Mouse (Mus musculus) liver, embryonic 11.5 days (tissue): Measurements from ENCODE around the gene Slc16a5. TPM values are rescaled to one million over a fixed set of nuclear protein-coding genes. Genes with fewer than 3 reads are reported as not detected.

Experiments used
- ATAC-seq: fragments of 200-750 bp; cut with Nextera tagmentation; replicated peaks from 2 replicates; pipeline ENCODE4 v1.8.0; 2017; ENCODE audit warnings: moderate number of reproducible peaks, mild to moderate bottlenecking, moderate TSS enrichment, moderate library complexity; ENCODE audit not compliant: low FRiP score
- DNase-seq: peaks from one replicate; pipeline ENCODE4 v3.0.0-alpha.2; 2017; ENCODE audit warnings: low spot score
- H3K27ac ChIP-seq: fragments of 300-500 bp; sonication (generic); 2 replicates; pipeline ENCODE4 v1.5.1; 2014; ENCODE audit warnings: mild to moderate bottlenecking, low read depth, low read length, control low read depth
- H3K27me3 ChIP-seq: fragments of 300-500 bp; sonication (generic); replicated peaks from 2 replicates; pipeline ENCODE4 v1.6.1; 2014; ENCODE audit warnings: low read length, mixed read lengths; ENCODE audit not compliant: control insufficient read depth, insufficient read depth
- H3K36me3 ChIP-seq: fragments of 300-500 bp; sonication (generic); 2 replicates; pipeline ENCODE4 v1.6.1; 2014; ENCODE audit warnings: mild to moderate bottlenecking, low read length, moderate library complexity, mixed read lengths; ENCODE audit not compliant: control insufficient read depth, insufficient read depth
- H3K4me1 ChIP-seq: fragments of 300-500 bp; sonication (generic); replicated peaks from 2 replicates; pipeline ENCODE4 v1.6.1; 2014; ENCODE audit warnings: low read length, mixed read lengths; ENCODE audit not compliant: control insufficient read depth, insufficient read depth
- H3K4me2 ChIP-seq: fragments of 300-500 bp; sonication (generic); 2 replicates; pipeline ENCODE4 v1.6.1; 2014; ENCODE audit warnings: mild to moderate bottlenecking, control low read depth, moderate library complexity
- H3K4me3 ChIP-seq: fragments of 300-500 bp; sonication (generic); 2 replicates; pipeline ENCODE4 v1.5.1; 2014; ENCODE audit warnings: low read depth, low read length, control low read depth
- H3K9ac ChIP-seq: fragments of 300-500 bp; sonication (generic); 2 replicates; pipeline ENCODE4 v1.6.1; 2014; ENCODE audit warnings: low read depth, low read length, control low read depth
- H3K9me3 ChIP-seq: fragments of 300-500 bp; sonication (generic); 2 replicates; pipeline ENCODE4 v1.6.1; 2016; ENCODE audit warnings: low read length, inconsistent platforms, mixed read lengths; ENCODE audit not compliant: control insufficient read depth
- WGBS: fragments of 180-500 bp; shearing (Covaris S2); extraction: QIAGEN DNeasy Blood & Tissue Kit; methylation state at CpG from one replicate; pipeline ENCODE4 v1.1.7; 2014; 5-methylcytosine and 5-hydroxymethylcytosine counted together
- microRNA-seq: library from miRNA; unstranded; fragments of <30 nt; microRNA quantifications from one replicate; pipeline ENCODE4, GENCODE M21; 2017; ENCODE audit warnings: borderline number of aligned reads
- polyA plus RNA-seq: library from polyadenylated mRNA; unstranded; fragments of >200 nt; fragmentation: Nextera tagmentation; extraction: Ambion mirVana; gene quantifications from 2 replicates; pipeline ENCODE4 v1.2.1, GENCODE M21; 2014

The Slc16a5 gene
- polyA plus RNA-seq, 1 experiment from 2014 or later, result not detected

DNA sequence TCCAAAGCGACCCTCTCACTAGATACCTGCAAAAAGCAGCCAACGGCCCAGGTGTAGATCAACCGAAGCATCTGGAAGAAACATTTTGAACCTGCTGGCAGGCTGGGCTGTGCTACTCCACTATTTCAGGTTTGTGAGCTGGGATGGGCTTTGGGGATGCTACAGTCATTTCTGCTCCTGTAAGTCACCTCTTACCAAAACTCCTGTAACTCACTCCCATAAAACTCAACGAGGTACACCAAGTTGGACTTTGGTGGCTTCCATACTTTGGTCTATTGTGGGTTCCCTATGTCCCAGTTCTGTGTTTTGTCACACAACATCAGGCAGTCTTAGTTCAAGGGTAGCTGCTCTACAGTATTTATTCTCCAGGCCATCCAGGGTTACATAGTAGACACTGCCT is 58.8 kb downstream of the Slc16a5 start:
- no peak overlapping the region for H3K4me2 ChIP-seq
- H3K4me1 ChIP-seq, result peaks cover 4% of the 10 kb centered on the region; the same call in 1 of the 2 replicates
- no peak for DNase-seq
- no peak for ATAC-seq
- H3K9me3 ChIP-seq, result no peaks in the 10 kb centered on the region
- no peaks in the 10 kb centered on the region for H3K27me3 ChIP-seq
- peaks cover 23% of the 10 kb centered on the region for H3K36me3 ChIP-seq
- no peak overlapping the region for H3K4me3 ChIP-seq
- no peak overlapping the region for H3K27ac ChIP-seq
- no peak overlapping the region for H3K9ac ChIP-seq
- WGBS, result 76% methylated on average over 4 of the region's 4 CpGs

GRCm38 (mm10) chr11:115522238-115522637 is 60.0 kb downstream of the Slc16a5 start:
- WGBS, result 91% methylated on average over 2 of the region's 2 CpGs
- no peaks in the 10 kb centered on the region for H3K9me3 ChIP-seq
- no peaks in the 10 kb centered on the region for H3K27me3 ChIP-seq
- H3K27ac ChIP-seq, result no peak overlapping the region
- peaks cover 4% of the 10 kb centered on the region; the same call in 1 of the 2 replicates for H3K4me1 ChIP-seq
- ATAC-seq (no peak), DNase-seq (no peak)
- H3K9ac ChIP-seq, result no peak overlapping the region
- H3K36me3 ChIP-seq, result peaks cover 34% of the 10 kb centered on the region
- H3K4me2 ChIP-seq, result no peak overlapping the region
- no peak overlapping the region for H3K4me3 ChIP-seq

DNA sequence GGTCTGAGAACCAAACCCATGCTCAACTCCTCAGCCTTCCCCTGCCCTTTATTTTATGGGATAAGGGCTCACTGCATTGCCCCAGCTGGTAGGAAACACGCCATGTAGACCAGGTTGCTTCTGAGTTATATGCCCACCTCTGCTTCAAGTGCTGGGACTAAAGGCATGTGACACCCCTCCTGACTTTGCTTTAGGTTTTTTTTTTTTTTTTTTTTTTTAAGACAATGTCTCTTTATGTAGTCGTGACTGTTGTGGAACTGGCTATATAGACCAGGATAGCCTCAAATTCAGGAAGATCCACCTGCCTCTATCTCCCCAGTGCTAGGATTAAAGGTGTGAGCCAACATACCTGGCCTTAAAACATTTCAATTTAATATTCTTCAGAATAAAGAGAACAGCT is 60.4 kb downstream of the Slc16a5 start:
- ATAC-seq (no peak), DNase-seq (no peak)
- H3K9ac ChIP-seq, result no peak overlapping the region

More for the DNA sequence above, 60.4 kb downstream of the Slc16a5 start:
- H3K4me2 ChIP-seq, result no peak overlapping the region
- no peaks in the 10 kb centered on the region for H3K27me3 ChIP-seq
- peaks cover 38% of the 10 kb centered on the region for H3K36me3 ChIP-seq
- H3K4me1 ChIP-seq, result peaks cover 4% of the 10 kb centered on the region; the same call in 1 of the 2 replicates
- WGBS, result 66% methylated on average over 2 of the region's 2 CpGs
- H3K9me3 ChIP-seq, result no peaks in the 10 kb centered on the region
- no peak overlapping the region for H3K4me3 ChIP-seq
- H3K27ac ChIP-seq, result no peak overlapping the region

Small RNAs within 50 kb of the gene (microRNA-seq; reads per million reads assigned to microRNA genes)
- gene Mir3968, result 2.1 reads per million

Other genes starting within 250 kb of the Slc16a5 start
- gene Grin2c, start 195.2 kb upstream of the Slc16a5 start, polyA plus RNA-seq, result 0.75 and 0.89 TPM in 2 replicates
- gene Fdxr, start 185.4 kb upstream of the Slc16a5 start, polyA plus RNA-seq, result 25.0 and 25.7 TPM in 2 replicates
- gene Fads6, start 164.8 kb upstream of the Slc16a5 start, polyA plus RNA-seq, result 3.2 and 3.4 TPM in 2 replicates
- not detected in 2 replicates for gene Otop2, start 155.3 kb upstream of the Slc16a5 start, polyA plus RNA-seq
- gene Ush1g, start 140.4 kb upstream of the Slc16a5 start, polyA plus RNA-seq, result 0.52 and 0.64 TPM in 2 replicates
- gene Otop3, start 127.7 kb upstream of the Slc16a5 start, polyA plus RNA-seq, result not detected in 2 replicates
- gene Hid1, start 94.7 kb upstream of the Slc16a5 start, polyA plus RNA-seq, result 2.2 and 3.4 TPM in 2 replicates
- gene Cdr2l, start 80.6 kb upstream of the Slc16a5 start, polyA plus RNA-seq, result 6.2 and 6.9 TPM in 2 replicates
- 165 TPM in 2 replicates for gene Mrpl58, start 58.7 kb upstream of the Slc16a5 start, polyA plus RNA-seq
- gene Atp5h, start 42.5 kb upstream of the Slc16a5 start, polyA plus RNA-seq, result 835 and 884 TPM in 2 replicates
- 8.4 and 8.9 TPM in 2 replicates for gene Kctd2, start 42.3 kb upstream of the Slc16a5 start, polyA plus RNA-seq
- 0.18 and 0.27 TPM in 2 replicates for gene Trim80, start 21.9 kb upstream of the Slc16a5 start, polyA plus RNA-seq
- 5.7 and 6.0 TPM in 2 replicates for gene Armc7, start 13.2 kb downstream of the Slc16a5 start, polyA plus RNA-seq
- 96.8 and 105 TPM in 2 replicates for gene Nt5c, start 29.4 kb downstream of the Slc16a5 start, polyA plus RNA-seq
- gene Jpt1, start 51.9 kb downstream of the Slc16a5 start, polyA plus RNA-seq, result 435 and 437 TPM in 2 replicates
- 874 and 889 TPM in 2 replicates for gene Sumo2, start 73.8 kb downstream of the Slc16a5 start, polyA plus RNA-seq
- 277 and 296 TPM in 2 replicates for gene Nup85, start 102.0 kb downstream of the Slc16a5 start, polyA plus RNA-seq
- gene Mrps7, start 141.5 kb downstream of the Slc16a5 start, polyA plus RNA-seq, result 121 and 125 TPM in 2 replicates
- 23.6 and 27.4 TPM in 2 replicates for gene Gga3, start 141.6 kb downstream of the Slc16a5 start, polyA plus RNA-seq
- 39.0 and 41.4 TPM in 2 replicates for gene Mif4gd, start 150.5 kb downstream of the Slc16a5 start, polyA plus RNA-seq
- gene Slc25a19, start 165.8 kb downstream of the Slc16a5 start, polyA plus RNA-seq, result 30.2 and 30.9 TPM in 2 replicates
- gene Grb2, start 246.1 kb downstream of the Slc16a5 start, polyA plus RNA-seq, result 47.2 and 52.8 TPM in 2 replicates